Mouse (Mus musculus): Measurements from ENCODE around the gene Zbtb3. TPM values are rescaled to one million over a fixed set of nuclear protein-coding genes. Genes with fewer than 3 reads are reported as not detected.

The Zbtb3 gene
- polyA plus RNA-seq, 1 experiment from 2014 or later, result 4.1 TPM

DNA sequence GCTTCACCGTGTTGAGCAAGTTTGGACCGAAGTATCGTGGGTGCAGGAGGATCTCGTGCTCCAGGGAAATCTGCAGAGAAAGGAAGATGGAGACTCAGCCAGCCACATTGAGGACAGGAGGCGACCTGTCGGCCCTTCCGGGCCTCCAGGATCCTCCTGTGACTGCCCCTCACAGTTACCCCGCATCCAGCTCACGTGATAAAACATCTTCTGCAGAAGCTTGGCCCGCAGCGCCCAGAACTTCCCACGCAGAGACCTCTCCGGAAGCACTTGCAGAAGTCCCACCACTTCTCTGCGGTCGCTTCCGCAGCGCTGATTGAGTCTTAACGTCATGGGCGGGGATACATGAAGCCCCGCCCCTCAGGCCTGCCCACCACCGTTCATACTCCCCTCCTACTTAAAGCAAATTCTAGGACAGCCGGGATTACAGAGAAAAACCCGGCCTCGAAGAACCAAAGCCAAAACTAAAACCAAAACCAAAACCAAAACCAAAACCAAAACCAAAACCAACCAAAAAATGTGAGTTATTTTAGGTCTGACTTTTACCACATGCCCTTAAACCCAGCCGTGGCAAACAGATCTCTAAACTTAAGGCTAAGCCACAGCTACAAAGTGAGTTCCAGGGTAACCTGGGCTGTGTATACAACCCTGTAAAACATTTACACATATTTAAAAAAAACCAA lies 4.0 kb upstream of the Zbtb3 start, which contains the start of gene Polr2g:
Polr2g (minus strand) TSS at position 314 of the 683 bp plus-strand sequence.
- H3K9me3 ChIP-seq (ENCODE audit: control insufficient read depth, low read length), result no peaks in the 10 kb centered on the region
- H3K9ac ChIP-seq (ENCODE audit: low read depth, low read length), result peak within 1 kb of the TSS; percentile 74
- H3K4me3 ChIP-seq (ENCODE audit: low read length), result peak within 1 kb of the TSS; percentile 72
- no peaks in the 10 kb centered on the region for H3K27me3 ChIP-seq (replicated peaks; ENCODE audit: control insufficient read depth, insufficient read depth, low read length)
- H3K4me2 ChIP-seq (ENCODE audit: low read depth, low read length), result peak within 1 kb of the TSS; percentile 72
- peak within 1 kb of the TSS; percentile 58; the same call in 1 of the 2 replicates for H3K27ac ChIP-seq (ENCODE audit: low read length)
- peaks cover 14% of the 10 kb centered on the region for H3K4me1 ChIP-seq (ENCODE audit: control insufficient read depth, insufficient read depth, low read length)
- ATAC-seq, result peak; percentile 79
- peaks cover 7% of the 10 kb centered on the region for H3K36me3 ChIP-seq (ENCODE audit: control insufficient read depth, insufficient read depth, low read length)
- 1% methylated on average over 25 of the region's 25 CpGs for WGBS

DNA sequence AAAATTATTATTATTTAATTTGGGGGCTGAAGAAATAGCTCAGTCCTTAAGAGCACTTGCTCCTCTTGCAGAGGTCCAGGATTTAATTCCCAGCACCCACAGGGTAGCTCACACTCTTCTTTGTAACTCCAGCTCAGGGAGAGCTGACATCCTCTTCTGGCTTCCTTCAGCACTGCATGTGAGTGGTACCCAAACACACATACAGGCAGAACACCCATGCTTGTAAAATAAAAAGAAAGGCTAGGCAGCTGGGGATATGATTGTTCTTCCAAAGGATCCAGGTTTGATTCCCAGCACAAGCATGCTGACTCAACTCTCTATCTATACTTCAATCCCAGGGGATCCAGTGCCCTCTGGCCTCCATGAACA lies 3.4 kb upstream of the Zbtb3 start:
- peaks cover 14% of the 10 kb centered on the region for H3K4me1 ChIP-seq (ENCODE audit: control insufficient read depth, insufficient read depth, low read length)
- no peak overlapping the region; the same call in 1 of the 2 replicates for H3K9ac ChIP-seq (ENCODE audit: low read depth, low read length)
- no peak for ATAC-seq
- peak overlapping the region; percentile 72; the same call in 1 of the 2 replicates for H3K4me3 ChIP-seq (ENCODE audit: low read length)
- no peaks in the 10 kb centered on the region for H3K27me3 ChIP-seq (replicated peaks; ENCODE audit: control insufficient read depth, insufficient read depth, low read length)
- H3K27ac ChIP-seq (ENCODE audit: low read length), result no peak overlapping the region
- H3K9me3 ChIP-seq (ENCODE audit: control insufficient read depth, low read length), result no peaks in the 10 kb centered on the region
- peaks cover 2% of the 10 kb centered on the region; the same call in 1 of the 2 replicates for H3K36me3 ChIP-seq (ENCODE audit: control insufficient read depth, insufficient read depth, low read length)
- peak overlapping the region; percentile 72; the same call in 1 of the 2 replicates for H3K4me2 ChIP-seq (ENCODE audit: low read depth, low read length)

DNA sequence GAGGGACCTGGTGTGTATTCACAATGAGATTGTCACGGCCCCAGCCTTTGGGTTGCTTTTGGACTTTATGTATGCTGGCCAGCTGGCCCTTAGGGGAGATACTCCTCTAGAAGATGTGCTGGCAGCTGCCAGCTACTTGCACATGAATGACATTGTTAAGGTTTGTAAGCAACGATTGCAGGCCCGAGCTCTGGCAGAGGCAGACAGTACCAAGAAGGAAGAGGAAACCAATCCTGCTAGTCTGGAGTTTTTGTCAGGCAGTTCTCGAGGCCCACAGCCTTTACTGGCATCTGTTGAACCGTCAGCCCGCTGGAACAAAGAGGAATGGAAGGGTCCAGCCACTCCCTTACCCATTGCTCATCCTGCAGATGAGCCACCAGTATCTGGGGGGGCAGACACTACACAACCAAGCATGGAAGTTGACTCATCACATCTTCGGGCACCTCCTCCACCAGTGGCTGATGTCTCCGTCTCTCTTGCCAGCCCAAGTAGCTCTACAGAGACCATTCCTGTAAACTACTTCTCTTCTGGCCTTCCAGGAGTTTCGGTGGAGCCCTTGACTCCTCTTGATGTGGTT lies 937 bp downstream of the Zbtb3 start:
- 89% methylated on average over 9 of the region's 9 CpGs for WGBS
- Histone ChIP-seq H3K9ac (ENCODE audit: low read depth, low read length) (no peak overlapping the region), H3K9me3 (ENCODE audit: control insufficient read depth, low read length) (no peaks in the 10 kb centered on the region), H3K4me3 (ENCODE audit: low read length) (no peak overlapping the region), H3K36me3 (ENCODE audit: control insufficient read depth, insufficient read depth, low read length) (peaks cover 3% of the 10 kb centered on the region; the same call in 1 of the 2 replicates), H3K4me2 (ENCODE audit: low read depth, low read length) (peak overlapping the region; percentile 57; the same call in 1 of the 2 replicates), H3K27me3 (replicated peaks; ENCODE audit: control insufficient read depth, insufficient read depth, low read length) (no peaks in the 10 kb centered on the region), H3K4me1 (ENCODE audit: control insufficient read depth, insufficient read depth, low read length) (peaks cover 6% of the 10 kb centered on the region; the same call in 1 of the 2 replicates), H3K27ac (ENCODE audit: low read length) (no peak overlapping the region)
- ATAC-seq, result no peak

DNA sequence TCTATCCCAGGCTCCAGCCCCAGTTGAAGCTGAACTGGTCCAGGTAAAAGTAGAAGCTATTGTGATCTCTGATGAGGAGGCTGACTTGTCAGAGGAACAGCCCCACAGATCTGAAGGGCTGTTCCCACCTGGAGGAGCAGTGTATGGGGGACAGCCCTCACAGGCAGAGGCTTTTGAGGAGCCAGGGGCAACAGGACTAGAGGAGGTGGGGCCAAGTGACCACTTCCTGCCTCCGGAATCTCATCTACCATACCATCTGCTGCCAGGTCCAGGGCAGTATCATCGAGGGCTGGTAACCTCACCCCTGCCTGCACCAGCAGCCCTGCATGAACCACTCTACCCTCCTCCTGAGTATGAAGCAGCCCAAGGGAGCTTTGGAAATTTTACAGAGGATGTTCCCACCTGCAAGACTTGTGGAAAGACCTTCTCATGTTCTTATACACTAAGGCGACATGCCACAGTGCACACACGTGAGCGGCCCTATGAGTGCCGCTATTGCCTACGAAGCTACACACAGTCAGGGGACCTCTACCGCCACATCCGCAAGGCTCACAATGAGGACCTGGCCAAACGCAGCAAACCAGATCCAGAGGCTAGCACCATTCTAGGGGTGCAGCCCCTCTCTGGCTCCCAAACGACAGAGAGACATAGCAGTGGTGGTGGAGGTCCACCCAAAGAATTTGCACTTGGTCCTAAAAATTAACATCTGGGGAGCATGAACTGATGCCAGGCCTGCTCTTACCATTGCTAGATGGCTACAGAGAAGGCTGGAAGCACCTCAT lies 1.7 kb downstream of the Zbtb3 start:
- 90% methylated on average over 11 of the region's 11 CpGs for WGBS
- Histone ChIP-seq H3K27ac (ENCODE audit: low read length) (no peak overlapping the region), H3K4me1 (ENCODE audit: control insufficient read depth, insufficient read depth, low read length) (peaks cover 6% of the 10 kb centered on the region; the same call in 1 of the 2 replicates), H3K4me3 (ENCODE audit: low read length) (no peak overlapping the region), H3K4me2 (ENCODE audit: low read depth, low read length) (no peak overlapping the region), H3K9ac (ENCODE audit: low read depth, low read length) (no peak overlapping the region; the same call in 1 of the 2 replicates), H3K27me3 (replicated peaks; ENCODE audit: control insufficient read depth, insufficient read depth, low read length) (no peaks in the 10 kb centered on the region), H3K36me3 (ENCODE audit: control insufficient read depth, insufficient read depth, low read length) (peaks cover 5% of the 10 kb centered on the region), H3K9me3 (ENCODE audit: control insufficient read depth, low read length) (no peaks in the 10 kb centered on the region)
- no peak for ATAC-seq

DNA sequence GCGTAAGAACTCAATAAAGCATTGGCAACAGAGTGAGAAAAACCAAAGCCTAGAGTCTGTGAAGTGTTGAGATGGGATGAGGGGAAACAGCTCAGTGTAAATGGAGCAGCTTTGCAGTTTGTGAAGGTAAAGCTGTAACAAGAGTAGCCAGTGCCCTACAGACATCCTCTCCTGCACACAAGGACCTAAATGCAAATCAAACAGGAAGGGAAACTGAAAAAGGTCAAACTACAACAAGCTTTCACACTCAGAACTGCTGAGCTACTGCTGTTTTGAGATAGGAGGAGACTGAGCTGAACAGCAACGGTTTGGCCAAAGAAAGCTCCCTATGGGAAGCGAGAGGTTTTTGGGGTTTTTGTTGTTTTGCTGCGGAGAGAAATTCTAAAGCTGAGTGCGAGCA lies 4.5 kb downstream of the Zbtb3 start:
- H3K4me2 ChIP-seq (ENCODE audit: low read depth, low read length), result no peak overlapping the region
- no peaks in the 10 kb centered on the region for H3K9me3 ChIP-seq (ENCODE audit: control insufficient read depth, low read length)
- H3K4me3 ChIP-seq (ENCODE audit: low read length), result no peak overlapping the region
- no peak overlapping the region for H3K9ac ChIP-seq (ENCODE audit: low read depth, low read length)
- H3K27ac ChIP-seq (ENCODE audit: low read length), result no peak overlapping the region
- H3K27me3 ChIP-seq (replicated peaks; ENCODE audit: control insufficient read depth, insufficient read depth, low read length), result no peaks in the 10 kb centered on the region
- ATAC-seq, result no peak
- H3K4me1 ChIP-seq (ENCODE audit: control insufficient read depth, insufficient read depth, low read length), result peaks cover 6% of the 10 kb centered on the region; the same call in 1 of the 2 replicates
- peaks cover 10% of the 10 kb centered on the region for H3K36me3 ChIP-seq (ENCODE audit: control insufficient read depth, insufficient read depth, low read length)
- 93% methylated on average over 5 of the region's 5 CpGs for WGBS

DNA sequence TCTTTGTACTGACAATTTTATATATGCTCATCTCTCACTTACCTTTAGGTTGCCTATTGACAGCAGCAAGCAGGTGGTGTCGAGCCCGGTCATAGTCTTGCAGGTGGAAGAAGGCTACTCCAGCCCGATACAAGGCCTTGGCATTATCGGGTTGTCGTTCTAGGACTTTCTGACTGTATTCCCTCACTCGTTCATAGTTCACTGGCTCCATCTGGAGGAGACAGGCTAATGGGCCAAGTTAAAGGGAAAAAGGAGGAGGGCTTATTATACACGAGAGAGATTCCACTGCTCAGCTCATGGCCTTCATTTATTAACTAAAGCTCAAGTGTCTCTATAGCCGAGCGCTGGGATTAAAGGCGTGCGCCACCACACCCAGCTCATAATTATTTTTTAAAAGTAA lies 13.5 kb downstream of the Zbtb3 start:
- H3K9ac ChIP-seq (ENCODE audit: low read depth, low read length), result no peak overlapping the region
- WGBS, result 66% methylated on average over 11 of the region's 11 CpGs
- no peaks in the 10 kb centered on the region for H3K27me3 ChIP-seq (replicated peaks; ENCODE audit: control insufficient read depth, insufficient read depth, low read length)
- H3K4me2 ChIP-seq (ENCODE audit: low read depth, low read length), result no peak overlapping the region
- H3K36me3 ChIP-seq (ENCODE audit: control insufficient read depth, insufficient read depth, low read length), result 0 out of 2 replicates have a peak, but pooled peaks cover 7% of the 10 kb centered on the region
- no peak overlapping the region for H3K27ac ChIP-seq (ENCODE audit: low read length)
- H3K4me3 ChIP-seq (ENCODE audit: low read length), result no peak overlapping the region
- no peaks in the 10 kb centered on the region for H3K9me3 ChIP-seq (ENCODE audit: control insufficient read depth, low read length)
- H3K4me1 ChIP-seq (ENCODE audit: control insufficient read depth, insufficient read depth, low read length), result peaks cover 9% of the 10 kb centered on the region
- no peak for ATAC-seq

DNA sequence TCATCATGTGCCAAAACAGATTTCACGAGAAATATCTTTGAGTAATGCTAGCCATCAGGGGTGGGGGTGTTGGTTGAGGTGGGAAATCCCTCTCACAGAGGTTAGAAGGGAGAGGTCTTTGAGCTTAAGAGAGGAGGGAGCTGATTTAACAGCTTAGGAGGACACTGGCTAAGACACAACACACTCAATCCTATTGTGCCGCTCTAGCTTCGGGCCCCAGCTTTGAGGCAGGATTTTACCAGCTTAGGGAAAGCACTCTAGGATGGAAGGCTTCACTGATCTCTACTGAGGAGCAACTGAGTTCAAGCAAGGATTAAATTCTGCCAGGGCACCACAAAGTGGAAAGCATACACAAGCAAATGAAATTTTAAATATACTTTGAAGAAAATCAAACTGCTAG lies 14.6 kb downstream of the Zbtb3 start:
- peaks cover 11% of the 10 kb centered on the region for H3K4me1 ChIP-seq (ENCODE audit: control insufficient read depth, insufficient read depth, low read length)
- ATAC-seq, result no peak
- 0 out of 2 replicates have a peak, but pooled peaks cover 7% of the 10 kb centered on the region for H3K36me3 ChIP-seq (ENCODE audit: control insufficient read depth, insufficient read depth, low read length)
- no peak overlapping the region for H3K4me3 ChIP-seq (ENCODE audit: low read length)
- H3K27me3 ChIP-seq (replicated peaks; ENCODE audit: control insufficient read depth, insufficient read depth, low read length), result no peaks in the 10 kb centered on the region
- H3K9ac ChIP-seq (ENCODE audit: low read depth, low read length), result 0 out of 2 replicates have a peak overlapping the region, but pooled peaks have one; percentile 8
- no peak overlapping the region for H3K4me2 ChIP-seq (ENCODE audit: low read depth, low read length)
- no peak overlapping the region for H3K27ac ChIP-seq (ENCODE audit: low read length)
- no peaks in the 10 kb centered on the region for H3K9me3 ChIP-seq (ENCODE audit: control insufficient read depth, low read length)
- WGBS, result 74% methylated on average over 3 of the region's 3 CpGs

DNA sequence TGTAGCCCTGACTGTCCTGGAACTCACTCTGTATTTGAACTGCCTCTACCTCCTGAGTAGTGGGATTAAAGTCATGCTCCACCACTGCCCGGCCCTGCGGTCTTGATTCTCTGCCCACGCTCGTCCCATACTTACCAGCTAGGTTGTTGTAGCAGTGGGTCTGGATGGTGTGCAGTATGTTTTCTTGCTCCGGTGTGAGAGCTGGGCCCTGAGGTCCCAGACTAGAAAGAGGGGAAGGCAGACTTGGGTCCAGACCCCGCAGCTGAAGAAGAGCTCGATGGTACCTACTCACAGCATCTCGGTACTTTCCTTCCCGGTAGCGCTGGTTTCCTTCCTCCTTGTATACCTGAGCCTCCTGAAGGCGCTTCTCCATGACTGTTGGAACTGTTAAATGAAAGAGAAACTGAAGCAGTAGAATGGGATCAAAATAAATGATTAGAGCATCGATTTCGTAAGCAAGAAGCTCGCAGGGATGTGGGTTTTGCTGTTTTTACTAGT lies 16.0 kb downstream of the Zbtb3 start:
- H3K9me3 ChIP-seq (ENCODE audit: control insufficient read depth, low read length), result no peaks in the 10 kb centered on the region
- no peak for ATAC-seq
- H3K9ac ChIP-seq (ENCODE audit: low read depth, low read length), result peak overlapping the region; percentile 73
- 17% methylated on average over 14 of the region's 14 CpGs for WGBS
- H3K4me2 ChIP-seq (ENCODE audit: low read depth, low read length), result peak overlapping the region; percentile 80
- peak overlapping the region; percentile 98 for H3K27ac ChIP-seq (ENCODE audit: low read length)
- H3K4me3 ChIP-seq (ENCODE audit: low read length), result peak overlapping the region; percentile 100
- H3K36me3 ChIP-seq (ENCODE audit: control insufficient read depth, insufficient read depth, low read length), result peaks cover 13% of the 10 kb centered on the region
- peaks cover 21% of the 10 kb centered on the region for H3K4me1 ChIP-seq (ENCODE audit: control insufficient read depth, insufficient read depth, low read length)
- no peaks in the 10 kb centered on the region for H3K27me3 ChIP-seq (replicated peaks; ENCODE audit: control insufficient read depth, insufficient read depth, low read length)

All from intestine, embryonic 16.5 days (tissue).